Mouse (Mus musculus): ENCODE results near the gene Jakmip3.

DNA sequence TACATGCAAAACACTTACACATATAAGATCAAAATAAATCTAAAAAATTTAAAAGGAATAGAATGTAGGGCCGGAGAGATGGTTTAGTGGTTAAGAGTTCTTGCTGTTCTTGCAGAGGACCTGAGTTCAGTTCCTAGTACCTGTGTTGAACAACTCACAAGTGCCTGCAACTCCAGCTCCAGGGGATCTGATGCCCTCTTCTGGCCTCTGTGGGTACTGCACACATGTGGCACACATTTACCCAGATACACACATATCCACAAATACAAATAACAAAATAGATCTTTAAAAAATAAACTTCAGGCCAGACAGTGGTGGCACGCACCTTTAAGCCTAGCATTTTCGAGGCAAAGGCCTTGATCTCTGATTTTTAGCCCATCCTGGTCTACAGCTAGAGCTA, 6.0 kb upstream of the Jakmip3 start:
- no peak for TF ChIP-seq CTCF (IDR thresholded peaks at IDR 0.05; ENCODE audit: borderline replicate concordance, control insufficient read depth, extremely low read depth, insufficient read depth, low read length, poor library complexity)
- no peak for TF ChIP-seq POLR2A (IDR thresholded peaks at IDR 0.05; ENCODE audit: control insufficient read depth, extremely low read depth, insufficient read depth, low read length, poor library complexity)

Measured in thymus, adult 2 months (tissue).